Mouse (Mus musculus): ENCODE results near the gene Nkain1. TPM values are rescaled to one million over a fixed set of nuclear protein-coding genes. Genes with fewer than 3 reads are reported as not detected.

Gene Nkain1
- polyA plus RNA-seq, 1 experiment from 2014 or later, result 0.09 TPM

DNA sequence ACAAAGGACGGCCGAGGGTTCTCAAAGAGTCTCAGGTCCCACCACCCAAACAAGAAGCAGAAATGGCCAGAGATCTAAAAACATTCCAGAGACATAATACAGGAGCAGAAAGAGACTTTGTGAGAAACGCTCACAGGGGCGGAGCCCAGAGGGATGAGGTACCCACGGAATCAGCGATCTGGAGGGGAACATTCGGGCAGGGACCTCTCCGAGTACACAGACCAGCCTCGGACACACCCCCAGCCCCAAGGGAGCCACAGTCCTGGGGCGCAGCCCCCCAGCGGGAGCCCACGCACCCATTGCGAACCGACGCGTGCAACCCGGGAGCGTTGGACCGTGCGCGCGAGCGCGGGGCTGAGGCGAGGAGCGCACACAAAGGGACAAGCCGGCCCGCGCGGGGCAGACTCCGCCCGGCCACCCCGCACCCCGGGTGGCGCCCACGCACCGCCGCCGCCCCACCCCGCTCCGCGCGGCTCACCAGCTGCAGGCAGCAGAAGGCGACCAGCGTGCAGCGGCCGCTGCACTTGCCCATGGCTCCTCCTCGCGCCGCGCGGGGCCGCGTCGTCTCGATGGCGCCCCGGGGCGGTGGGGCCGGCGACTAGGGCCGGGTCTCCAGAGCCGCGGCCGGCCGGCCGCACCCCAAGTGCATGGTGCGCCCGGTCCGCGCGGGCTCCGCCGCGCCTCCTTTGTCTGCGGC, 474 bp downstream of the Nkain1 start:
- no peak for TF ChIP-seq CTCF (IDR thresholded peaks at IDR 0.05; ENCODE audit: low read depth)
- peak overlapping the region; percentile 57 for H3K4me3 ChIP-seq (ENCODE audit: low read depth, low read length)
- whole genome bisulfite sequencing, result under 1% methylated on average over 46 of the region's 76 CpGs
- H3K27ac ChIP-seq (ENCODE audit: low read depth, low read length), result no peak overlapping the region
- no peaks in the 10 kb centered on the region for H3K27me3 ChIP-seq (replicated peaks; ENCODE audit: control insufficient read depth, insufficient read depth, low read length)
- no peaks in the 10 kb centered on the region for H3K4me1 ChIP-seq (replicated peaks; ENCODE audit: control insufficient read depth, insufficient read depth, low read length)
- ATAC-seq, result peak; percentile 40
- peak overlapping the region; percentile 99 for H3K4me2 ChIP-seq (replicated peaks; ENCODE audit: low read depth)
- peak overlapping the region; percentile 8; the same call in 1 of the 2 replicates for H3K9ac ChIP-seq (ENCODE audit: low read depth, low read length)
- H3K9me3 ChIP-seq (ENCODE audit: control insufficient read depth), result no peaks in the 10 kb centered on the region
- no peaks in the 10 kb centered on the region for H3K36me3 ChIP-seq (ENCODE audit: control insufficient read depth, insufficient read depth)

DNA sequence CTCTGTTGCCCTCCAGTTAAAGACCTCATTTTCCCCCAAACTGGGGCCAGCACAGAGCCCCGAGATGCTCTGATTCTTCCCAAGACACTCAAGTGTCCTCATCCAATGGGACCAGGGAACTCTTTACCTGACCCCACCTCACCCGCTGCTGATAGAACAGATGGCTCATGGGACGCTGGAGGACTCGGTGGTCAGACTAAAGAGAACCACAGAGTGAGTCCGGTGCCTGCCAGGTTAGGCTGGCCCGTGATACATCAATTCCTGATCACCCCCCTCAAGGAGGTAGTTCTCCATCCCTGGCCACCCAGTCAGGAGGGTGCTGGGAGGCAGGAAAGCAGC, 992 bp downstream of the Nkain1 start:
- Histone ChIP-seq H3K27ac (ENCODE audit: low read depth, low read length) (no peak overlapping the region), H3K36me3 (ENCODE audit: control insufficient read depth, insufficient read depth) (no peaks in the 10 kb centered on the region), H3K4me1 (replicated peaks; ENCODE audit: control insufficient read depth, insufficient read depth, low read length) (no peaks in the 10 kb centered on the region), H3K9me3 (ENCODE audit: control insufficient read depth) (no peaks in the 10 kb centered on the region), H3K27me3 (replicated peaks; ENCODE audit: control insufficient read depth, insufficient read depth, low read length) (no peaks in the 10 kb centered on the region), H3K4me2 (replicated peaks; ENCODE audit: low read depth) (peak overlapping the region; percentile 99), H3K4me3 (ENCODE audit: low read depth, low read length) (peak overlapping the region; percentile 57), H3K9ac (ENCODE audit: low read depth, low read length) (no peak overlapping the region)
- ATAC-seq, result no peak
- TF ChIP-seq CTCF (IDR thresholded peaks at IDR 0.05; ENCODE audit: low read depth), result no peak
- WGBS, result 4% methylated on average over 6 of the region's 6 CpGs

DNA sequence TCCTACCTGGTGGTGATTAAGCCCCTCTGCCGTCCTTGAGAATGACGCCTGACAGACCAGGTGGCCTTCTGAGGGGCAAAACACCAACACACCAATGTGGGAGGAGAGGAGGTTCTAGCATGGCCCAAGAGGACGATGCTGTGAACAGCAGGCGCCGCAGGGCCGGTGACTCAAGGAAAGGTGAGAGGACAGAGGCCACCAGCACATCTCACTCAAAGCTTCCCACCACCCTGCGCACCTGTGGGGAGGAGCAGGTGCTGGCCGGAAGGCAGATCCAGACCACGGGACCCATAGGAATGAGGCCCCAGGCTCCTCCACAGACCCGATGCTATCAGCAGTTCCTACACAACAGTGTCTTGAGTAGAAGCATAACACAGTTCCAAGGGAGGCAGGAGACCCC, 1.4 kb downstream of the Nkain1 start:
- WGBS, result 46% methylated on average over 10 of the region's 10 CpGs
- no peak overlapping the region for H3K9ac ChIP-seq (ENCODE audit: low read depth, low read length)
- no peak overlapping the region for H3K4me2 ChIP-seq (replicated peaks; ENCODE audit: low read depth)
- no peaks in the 10 kb centered on the region for H3K4me1 ChIP-seq (replicated peaks; ENCODE audit: control insufficient read depth, insufficient read depth, low read length)
- H3K36me3 ChIP-seq (ENCODE audit: control insufficient read depth, insufficient read depth), result no peaks in the 10 kb centered on the region
- H3K27ac ChIP-seq (ENCODE audit: low read depth, low read length), result no peak overlapping the region
- no peak for TF ChIP-seq CTCF (IDR thresholded peaks at IDR 0.05; ENCODE audit: low read depth)
- no peaks in the 10 kb centered on the region for H3K9me3 ChIP-seq (ENCODE audit: control insufficient read depth)
- H3K4me3 ChIP-seq (ENCODE audit: low read depth, low read length), result no peak overlapping the region
- H3K27me3 ChIP-seq (replicated peaks; ENCODE audit: control insufficient read depth, insufficient read depth, low read length), result no peaks in the 10 kb centered on the region
- ATAC-seq, result no peak

DNA sequence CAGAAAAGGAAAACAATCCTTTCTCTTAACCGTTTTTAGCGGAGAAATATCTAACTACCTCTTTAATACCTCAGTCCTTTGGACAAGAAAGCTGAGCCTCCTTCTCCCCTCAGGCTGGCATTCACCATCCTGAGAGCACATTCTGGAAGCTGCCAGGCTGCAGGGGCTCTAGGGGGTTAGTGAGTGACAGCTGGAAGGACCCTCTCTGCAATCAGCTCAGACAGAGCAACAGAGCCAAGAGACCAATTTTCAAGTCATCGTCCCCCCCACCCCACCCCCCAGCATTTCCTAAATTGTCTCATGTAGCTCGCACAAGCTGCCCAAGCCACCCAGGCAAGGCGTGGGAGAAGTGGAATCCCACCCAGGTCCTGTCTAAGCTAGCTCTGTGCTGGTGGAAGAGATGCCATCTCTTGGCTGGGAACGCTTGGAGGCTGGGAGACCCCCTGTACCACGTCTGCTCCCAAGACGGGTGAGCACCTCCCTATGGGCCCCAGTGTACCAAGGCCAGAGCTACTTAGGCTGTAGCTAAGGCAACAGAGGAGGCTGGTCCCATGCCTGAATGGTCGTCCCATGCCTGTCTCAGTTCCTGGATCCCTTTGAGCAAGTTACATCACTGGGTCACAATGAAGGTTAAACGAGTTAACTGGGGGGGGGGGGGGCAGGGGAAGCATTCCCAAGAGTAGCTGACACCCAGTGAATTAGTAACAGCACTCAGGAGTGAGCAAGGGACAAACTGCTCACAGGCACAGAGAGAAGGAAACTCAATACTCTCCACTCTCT, 2.8 kb downstream of the Nkain1 start:
- TF ChIP-seq CTCF (IDR thresholded peaks at IDR 0.05; ENCODE audit: low read depth), result no peak
- Histone ChIP-seq H3K9ac (ENCODE audit: low read depth, low read length) (no peak overlapping the region), H3K9me3 (ENCODE audit: control insufficient read depth) (no peaks in the 10 kb centered on the region), H3K36me3 (ENCODE audit: control insufficient read depth, insufficient read depth) (no peaks in the 10 kb centered on the region), H3K4me2 (replicated peaks; ENCODE audit: low read depth) (no peak overlapping the region), H3K4me3 (ENCODE audit: low read depth, low read length) (no peak overlapping the region), H3K27me3 (replicated peaks; ENCODE audit: control insufficient read depth, insufficient read depth, low read length) (no peaks in the 10 kb centered on the region), H3K4me1 (replicated peaks; ENCODE audit: control insufficient read depth, insufficient read depth, low read length) (no peaks in the 10 kb centered on the region), H3K27ac (ENCODE audit: low read depth, low read length) (no peak overlapping the region)
- ATAC-seq, result no peak
- WGBS, result 75% methylated on average over 10 of the region's 10 CpGs

DNA sequence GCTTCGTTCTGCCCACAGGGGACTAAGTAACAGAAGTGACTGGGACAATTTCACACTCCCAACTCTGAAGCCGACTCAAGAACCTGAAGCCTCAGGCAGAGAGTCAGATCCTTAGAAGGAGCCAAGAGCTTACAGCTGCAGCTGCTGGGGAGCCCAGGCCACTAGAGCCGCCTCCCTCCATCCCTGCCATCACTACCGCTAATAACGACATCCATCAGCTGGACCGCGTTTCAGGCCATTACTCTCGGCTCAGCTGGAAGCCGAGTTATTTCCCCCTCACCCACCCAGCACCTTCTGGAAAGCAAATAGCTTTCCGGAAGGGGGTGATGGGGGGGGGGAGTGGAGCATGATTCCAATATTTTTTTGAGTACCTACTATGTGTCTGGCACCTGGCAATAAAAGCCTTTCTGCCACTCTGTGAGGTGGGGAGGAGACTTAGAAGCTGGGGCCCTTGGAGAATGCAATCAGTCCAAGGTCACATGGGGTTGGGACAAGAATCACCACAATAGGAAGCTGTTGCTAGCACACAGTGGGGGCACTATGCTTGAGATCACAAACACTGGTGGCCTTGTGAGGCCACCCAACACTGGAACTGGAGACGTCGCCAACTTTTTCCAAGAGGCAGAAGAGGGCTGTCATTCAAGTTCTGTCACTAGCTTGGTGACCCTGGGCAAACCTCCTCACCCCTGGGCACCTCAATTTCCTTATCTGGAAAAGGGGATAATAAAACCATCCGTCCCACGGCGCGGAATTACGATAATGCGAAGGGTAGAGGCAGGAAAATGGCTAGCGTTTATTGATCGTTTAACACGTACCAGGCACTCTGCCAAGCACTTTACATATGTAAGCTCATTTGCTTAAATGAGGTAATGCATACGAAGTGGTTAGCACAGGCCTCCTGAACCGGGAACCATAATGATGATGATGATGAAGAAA, 5.7 kb downstream of the Nkain1 start:
- ATAC-seq, result peak; percentile 55

DNA sequence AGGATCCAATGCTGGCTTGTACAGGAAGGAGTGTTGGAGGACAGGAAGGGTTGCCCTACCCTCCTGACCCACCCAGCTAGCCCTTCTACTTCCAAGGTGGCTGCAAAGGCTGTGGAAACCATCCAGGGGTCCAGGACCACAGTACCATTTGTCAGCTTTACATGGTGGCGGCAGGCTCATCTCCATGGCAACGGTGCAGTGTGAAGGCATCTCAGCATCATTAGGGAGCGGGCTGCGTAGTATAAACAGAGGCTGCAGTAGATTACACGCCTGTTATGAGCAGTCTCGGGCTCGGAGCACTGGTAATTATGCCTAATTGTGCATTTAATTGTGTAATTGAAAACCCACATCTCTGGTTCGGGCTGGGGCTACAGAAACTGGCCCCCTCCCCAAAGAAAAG, 10.2 kb downstream of the Nkain1 start:
- no peak for TF ChIP-seq CTCF (IDR thresholded peaks at IDR 0.05; ENCODE audit: low read depth)
- Histone ChIP-seq H3K4me2 (replicated peaks; ENCODE audit: low read depth) (no peak overlapping the region), H3K27ac (ENCODE audit: low read depth, low read length) (no peak overlapping the region), H3K4me3 (ENCODE audit: low read depth, low read length) (no peak overlapping the region), H3K9ac (ENCODE audit: low read depth, low read length) (no peak overlapping the region), H3K9me3 (ENCODE audit: control insufficient read depth) (no peaks in the 10 kb centered on the region), H3K4me1 (replicated peaks; ENCODE audit: control insufficient read depth, insufficient read depth, low read length) (peaks cover 5% of the 10 kb centered on the region; the same call in 1 of the 2 replicates), H3K36me3 (ENCODE audit: control insufficient read depth, insufficient read depth) (no peaks in the 10 kb centered on the region), H3K27me3 (replicated peaks; ENCODE audit: control insufficient read depth, insufficient read depth, low read length) (no peaks in the 10 kb centered on the region)
- ATAC-seq, result no peak
- WGBS, result 64% methylated on average over 8 of the region's 8 CpGs

More for the DNA sequence above, 5.7 kb downstream of the Nkain1 start:
- Histone ChIP-seq H3K27me3 (replicated peaks; ENCODE audit: control insufficient read depth, insufficient read depth, low read length) (no peaks in the 10 kb centered on the region), H3K9me3 (ENCODE audit: control insufficient read depth) (no peaks in the 10 kb centered on the region), H3K4me3 (ENCODE audit: low read depth, low read length) (no peak overlapping the region), H3K9ac (ENCODE audit: low read depth, low read length) (no peak overlapping the region), H3K27ac (ENCODE audit: low read depth, low read length) (no peak overlapping the region), H3K4me2 (replicated peaks; ENCODE audit: low read depth) (peak overlapping the region; percentile 30), H3K4me1 (replicated peaks; ENCODE audit: control insufficient read depth, insufficient read depth, low read length) (no peaks in the 10 kb centered on the region), H3K36me3 (ENCODE audit: control insufficient read depth, insufficient read depth) (no peaks in the 10 kb centered on the region)
- no peak for TF ChIP-seq CTCF (IDR thresholded peaks at IDR 0.05; ENCODE audit: low read depth)
- WGBS, result 37% methylated on average over 23 of the region's 23 CpGs
